Mouse (Mus musculus): ENCODE data around the gene Slc37a4. TPM values are rescaled to one million over a fixed set of nuclear protein-coding genes. Genes with fewer than 3 reads are reported as not detected.

The Slc37a4 gene
- total and polyA plus RNA-seq, 3 experiments, result 11.7 to 38.7 (median 25.5) TPM

DNA sequence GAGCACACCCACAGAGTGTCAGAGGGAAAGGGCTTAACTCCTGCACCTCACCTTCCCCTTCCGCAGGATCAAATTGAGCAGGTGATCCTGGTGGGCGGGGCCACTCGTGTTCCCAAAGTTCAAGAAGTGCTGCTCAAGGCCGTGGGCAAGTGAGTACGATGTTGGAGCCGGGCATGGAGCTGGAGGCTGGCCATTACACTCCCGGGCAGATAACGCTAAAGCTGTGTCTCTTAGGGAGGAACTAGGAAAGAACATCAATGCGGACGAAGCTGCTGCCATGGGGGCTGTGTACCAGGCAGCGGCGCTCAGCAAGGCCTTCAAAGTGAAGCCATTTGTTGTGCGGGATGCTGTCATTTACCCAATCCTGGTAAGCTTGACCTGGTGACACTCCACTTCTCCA, 12.1 kb upstream of the Slc37a4 start:
- DNase-seq (ENCODE audit: extremely low read depth), result no peak
- no peak for TF ChIP-seq CHD1 (IDR thresholded peaks at IDR 0.05; ENCODE audit: low read depth, low read length)
- no peak for TF ChIP-seq TCF12 (IDR thresholded peaks at IDR 0.05; ENCODE audit: low read depth, low read length)
- TF ChIP-seq MAZ (IDR thresholded peaks at IDR 0.05; ENCODE audit: low read depth, low read length), result no peak
- no peak for TF ChIP-seq TBP (conservative IDR thresholded peaks at IDR 0.05; ENCODE audit: low read depth, low read length)
- H3K4me3 ChIP-seq (replicated peaks in 1 of 3; ENCODE audit: low read depth in 2 of 3, low read length in 2 of 3, poor library complexity in 1 of 3), result no peak overlapping the region
- dilution Hi-C loops (cut with MboI; ENCODE audit: extremely low pct_ligation_motif_present, extremely low pct_unique_long_range_greater_than_20kb, low sequenced_read_pairs), result no loop called here
- no peaks in the 10 kb centered on the region for H3K27me3 ChIP-seq (replicated peaks)
- H3K9ac ChIP-seq (ENCODE audit: insufficient read depth, low read depth), result no peak overlapping the region
- peaks cover 7 to 19% of the 10 kb centered on the region in 2 experiments for H3K4me1 ChIP-seq (ENCODE audit: control insufficient read depth in 1 of 2, insufficient read depth in 2 of 2)
- peaks cover 80 to 93% of the 10 kb centered on the region in 2 experiments for H3K36me3 ChIP-seq (replicated peaks in 1 of 2; ENCODE audit: control insufficient read depth in 1 of 2, insufficient read depth in 1 of 2, low read length in 1 of 2)
- in situ Hi-C loops (cut with MboI; ENCODE audit: low pct_ligation_motif_present, low pct_unique_long_range_greater_than_20kb, low sequenced_read_pairs), result no loop called here
- peaks cover 17% of the 10 kb centered on the region for H3K79me2 ChIP-seq (replicated peaks; ENCODE audit: control insufficient read depth, extremely low read depth, insufficient read depth, poor library complexity, severe bottlenecking)
- H3K27ac ChIP-seq (ENCODE audit: insufficient read depth, low read depth), result no peak overlapping the region
- no peak overlapping the region for H3K4me2 ChIP-seq (ENCODE audit: insufficient read depth, low read depth, poor library complexity, severe bottlenecking)
- no peaks in the 10 kb centered on the region for H3K9me3 ChIP-seq (replicated peaks; ENCODE audit: low read length)

- TF ChIP-seq ELF1 (IDR thresholded peaks at IDR 0.05; ENCODE audit: low read depth, low read length) (no peak), RCOR1 (conservative IDR thresholded peaks at IDR 0.05; ENCODE audit: low read depth, low read length) (no peak), HCFC1 (IDR thresholded peaks at IDR 0.05; ENCODE audit: low read depth, low read length) (no peak), ZMIZ1 (IDR thresholded peaks at IDR 0.05; ENCODE audit: low read depth, low read length) (no peak), KAT2A (IDR thresholded peaks at IDR 0.05; ENCODE audit: insufficient replicate concordance, low read length) (no peak), USF1 (IDR thresholded peaks at IDR 0.05; ENCODE audit: low read depth, low read length) (no peak), MXI1 (IDR thresholded peaks at IDR 0.05; ENCODE audit: low read depth, low read length) (no peak), ZNF384 (IDR thresholded peaks at IDR 0.05; ENCODE audit: low read depth, low read length) (no peak), SMC3 (IDR thresholded peaks at IDR 0.05; ENCODE audit: low read depth, low read length) (no peak), E2F4 (IDR thresholded peaks at IDR 0.05; ENCODE audit: insufficient replicate concordance, low read depth, low read length) (no peak), NELFE (IDR thresholded peaks at IDR 0.05; ENCODE audit: low read depth, low read length) (no peak), PAX5 (IDR thresholded peaks at IDR 0.05; ENCODE audit: low read length) (no peak), TBP (conservative IDR thresholded peaks at IDR 0.05; ENCODE audit: low read depth, low read length) (no peak), TCF12 (IDR thresholded peaks at IDR 0.05; ENCODE audit: low read depth, low read length) (no peak), ZKSCAN1 (IDR thresholded peaks at IDR 0.05; ENCODE audit: borderline replicate concordance, low read depth, low read length) (no peak), GABPA (IDR thresholded peaks at IDR 0.05; ENCODE audit: insufficient replicate concordance, low read depth, low read length) (no peak), UBTF (IDR thresholded peaks at IDR 0.05; ENCODE audit: low read depth, low read length) (no peak), USF2 (conservative IDR thresholded peaks at IDR 0.05; ENCODE audit: low read depth, low read length) (no peak), MAFK (IDR thresholded peaks at IDR 0.05; ENCODE audit: insufficient replicate concordance, low read length) (no peak)
- dilution Hi-C loops (cut with MboI; ENCODE audit: extremely low pct_ligation_motif_present, extremely low pct_unique_long_range_greater_than_20kb, low sequenced_read_pairs), result no loop called here
- no peaks in the 10 kb centered on the region; the same call in 1 of the 2 replicates for H3K79me2 ChIP-seq (replicated peaks; ENCODE audit: control insufficient read depth, extremely low read depth, insufficient read depth, poor library complexity, severe bottlenecking)
- in situ Hi-C loops (cut with MboI; ENCODE audit: low pct_ligation_motif_present, low pct_unique_long_range_greater_than_20kb, low sequenced_read_pairs), result no loop called here
- DNase-seq (ENCODE audit: extremely low read depth), result no peak
- H3K36me3 ChIP-seq (replicated peaks in 1 of 2; ENCODE audit: control insufficient read depth in 1 of 2, insufficient read depth in 1 of 2, low read length in 1 of 2), result peaks cover 83 to 97% of the 10 kb centered on the region in 2 experiments
- no peak overlapping the region for H3K4me2 ChIP-seq (ENCODE audit: insufficient read depth, low read depth, poor library complexity, severe bottlenecking)
- H3K9me3 ChIP-seq (replicated peaks; ENCODE audit: low read length), result no peaks in the 10 kb centered on the region
- no peak overlapping the region for H3K4me3 ChIP-seq (replicated peaks in 1 of 3; ENCODE audit: low read depth in 2 of 3, low read length in 2 of 3, poor library complexity in 1 of 3)
- no peaks in the 10 kb centered on the region for H3K4me1 ChIP-seq (ENCODE audit: control insufficient read depth in 1 of 2, insufficient read depth in 2 of 2)
- H3K27ac ChIP-seq (ENCODE audit: insufficient read depth, low read depth), result no peak overlapping the region
- no peak overlapping the region for H3K9ac ChIP-seq (ENCODE audit: insufficient read depth, low read depth)
- H3K27me3 ChIP-seq (replicated peaks), result no peaks in the 10 kb centered on the region
These were observed 9.4 kb upstream of the Slc37a4 start for GRCm38 (mm10) chr9:44387221-44387620.
